Mouse (Mus musculus) spleen, embryonic (tissue): Measurements from ENCODE around the gene Gpc2.

Source experiments
- CTCF ChIA-PET: fragments of 350-600 bp; sonication (Branson Sonifier 250); formaldehyde crosslinking; loops from one replicate; lab custom pipeline; 2022; lab: Charles Lee

Gene Gpc2

GRCm38 (mm10) chr5:138279585-138280424, at the start of gene Gpc2, which contains the start of the genes Gm43720 and Stag3:
TSS of gene Gpc2 (minus strand) at chr5:138280005.
TSS of gene Gm43720 (minus strand) at chr5:138279958.
TSS of gene Stag3 (plus strand) at chr5:138280240.
- CTCF ChIA-PET: no interaction called here

- CTCF ChIA-PET: interaction anchor here (0.6 kb wide), 1 partner anchor 251 kb away, joined by 3 read pairs; no protein-coding TSS in a partner anchor
These were observed 33.0 kb upstream of the Gpc2 start for GRCm38 (mm10) chr5:138312795-138313194.

- CTCF ChIA-PET: no interaction called here
These were observed 19.8 kb upstream of the Gpc2 start for GRCm38 (mm10) chr5:138299613-138300012.

- CTCF ChIA-PET: no interaction called here
These were observed 14.4 kb upstream of the Gpc2 start for GRCm38 (mm10) chr5:138294158-138294557.

GRCm38 (mm10) chr5:138291638-138292037, 11.8 kb upstream of the Gpc2 start:
- CTCF ChIA-PET: no interaction called here

- CTCF ChIA-PET: no interaction called here
These were observed 8.1 kb upstream of the Gpc2 start for GRCm38 (mm10) chr5:138287861-138288260.

GRCm38 (mm10) chr5:138283540-138283939, 3.7 kb upstream of the Gpc2 start:
- CTCF ChIA-PET: no interaction called here

- CTCF ChIA-PET: interaction anchor here (0.6 kb wide), 2 partner anchors 64 to 916 kb away, joined by 4 to 15 read pairs; no protein-coding TSS in a partner anchor
These were observed 2.0 kb upstream of the Gpc2 start for GRCm38 (mm10) chr5:138281798-138282197.

- CTCF ChIA-PET: interaction anchor here (0.5 to 0.8 kb wide), 2 partner anchors 18 to 917 kb away, joined by 3 to 4 read pairs; no protein-coding TSS in a partner anchor
These were observed 1.0 kb upstream of the Gpc2 start for GRCm38 (mm10) chr5:138280829-138281228.

GRCm38 (mm10) chr5:138280425-138280768, 592 bp upstream of the Gpc2 start:
- CTCF ChIA-PET: no interaction called here

GRCm38 (mm10) chr5:138277994-138278393, 1.8 kb downstream of the Gpc2 start:
- CTCF ChIA-PET: no interaction called here

- CTCF ChIA-PET: no interaction called here
These were observed 4.4 kb downstream of the Gpc2 start for GRCm38 (mm10) chr5:138275216-138276050.

GRCm38 (mm10) chr5:138274186-138274585, 5.6 kb downstream of the Gpc2 start:
- CTCF ChIA-PET: interaction anchor here (0.8 kb wide), 1 partner anchor 36 kb away, joined by 5 read pairs; no protein-coding TSS in a partner anchor

- CTCF ChIA-PET: no interaction called here
These were observed 7.3 kb downstream of the Gpc2 start, which contains the start of gene Gal3st4 for GRCm38 (mm10) chr5:138272409-138272923. TSS of gene Gal3st4 (minus strand) at chr5:138272840.

- CTCF ChIA-PET: no interaction called here
These were observed 8.6 kb downstream of the Gpc2 start for GRCm38 (mm10) chr5:138271232-138271631.

GRCm38 (mm10) chr5:138268980-138269379, 10.8 kb downstream of the Gpc2 start:
- CTCF ChIA-PET: no interaction called here

- CTCF ChIA-PET: no interaction called here
These were observed 12.7 kb downstream of the Gpc2 start for GRCm38 (mm10) chr5:138267114-138267513.

GRCm38 (mm10) chr5:138265712-138266111, 14.1 kb downstream of the Gpc2 start:
- CTCF ChIA-PET: interaction anchor here (0.9 kb wide), 1 partner anchor 11 kb away, joined by 3 read pairs; no protein-coding TSS in a partner anchor

GRCm38 (mm10) chr5:138264207-138264578, 15.6 kb downstream of the Gpc2 start:
- CTCF ChIA-PET: no interaction called here

GRCm38 (mm10) chr5:138263260-138264206, 16.3 kb downstream of the Gpc2 start, which contains the start of gene BC037034:
TSS of gene BC037034 (minus strand) at chr5:138264033.
- CTCF ChIA-PET: interaction anchor here (1.1 kb wide), 1 partner anchor 18 kb away, joined by 4 read pairs; no protein-coding TSS in a partner anchor
